Comparison of ENCODE assay signal across 2 mouse cellular contexts in genomic region chr15:99352306-99352705, GRCm38 (mm10).
A peak's percentile ranks its signal among the peaks of the same experiment; 100 is the strongest.
TF ChIP-seq lines count a peak whose summit lies in the region.

No protein-coding gene starts in this region.

TF ChIP-seq in CH12.LX, 34 proteins besides CTCF, POLR2A, EP300 and RAD21 (continued from another document):
- no peak for TF ChIP-seq E2F4 (IDR thresholded peaks at IDR 0.05; ENCODE audit: insufficient replicate concordance, low read depth, low read length)
- TF ChIP-seq SIN3A (IDR thresholded peaks at IDR 0.05; ENCODE audit: low read length), result no peak
- no peak for TF ChIP-seq CHD2 (IDR thresholded peaks at IDR 0.05; ENCODE audit: low read length)
- TF ChIP-seq MEF2A (IDR thresholded peaks at IDR 0.05; ENCODE audit: borderline replicate concordance, low read depth, low read length), result no peak
- TF ChIP-seq USF1 (IDR thresholded peaks at IDR 0.05; ENCODE audit: low read depth, low read length), result no peak
- TF ChIP-seq MAX (IDR thresholded peaks at IDR 0.05; ENCODE audit: low read length), result no peak
- no peak for TF ChIP-seq USF2 (conservative IDR thresholded peaks at IDR 0.05; ENCODE audit: low read depth, low read length)
- TF ChIP-seq SMC3 (IDR thresholded peaks at IDR 0.05; ENCODE audit: low read depth, low read length), result no peak
- no peak for TF ChIP-seq IRF4 (IDR thresholded peaks at IDR 0.05; ENCODE audit: low read depth, low read length)
- TF ChIP-seq ZNF384 (IDR thresholded peaks at IDR 0.05; ENCODE audit: low read depth, low read length), result no peak

TF ChIP-seq in myocyte, 11 proteins besides CTCF, POLR2A, EP300 and RAD21 (continued from another document):
- TF ChIP-seq TCF12 (IDR thresholded peaks at IDR 0.05; ENCODE audit: insufficient read depth, poor library complexity, severe bottlenecking) (peak; percentile 98), CEBPB (IDR thresholded peaks at IDR 0.05; ENCODE audit: insufficient read depth, poor library complexity, severe bottlenecking) (peak; percentile 35; the same call in 1 of the 2 replicates), MAX (IDR thresholded peaks at IDR 0.05; ENCODE audit: low read depth) (no peak), MYOD1 (IDR thresholded peaks at IDR 0.05; ENCODE audit: control insufficient read depth in 1 of 3, insufficient read length in 2 of 3, low read depth in 2 of 3) (peak; percentile 98 to 99 (median 99)), TCF3 (IDR thresholded peaks at IDR 0.05; ENCODE audit: insufficient read length, low read depth) (peak; percentile 92), POLR2AphosphoS2 (IDR thresholded peaks at IDR 0.05; ENCODE audit: insufficient read length, low read depth) (no peak), REST (IDR thresholded peaks at IDR 0.05; ENCODE audit: insufficient read depth, insufficient read length) (no peak), E2F4 (IDR thresholded peaks at IDR 0.05; ENCODE audit: insufficient read depth) (no peak)
